Mouse (Mus musculus) forebrain, embryonic 12.5 days (tissue): Measurements from ENCODE around the gene Cenpx. TPM values are rescaled to one million over a fixed set of nuclear protein-coding genes. Genes with fewer than 3 reads are reported as not detected.
"Not testable (repeated sequence)": the region's sequence is repeated elsewhere in the genome, so short reads cannot be mapped to it uniquely, and the experiment has no call there.

Experiments used
- ATAC-seq: fragments of 200-750 bp; cut with Nextera tagmentation; 2 replicates; pipeline ENCODE4 v1.8.0; 2017; ENCODE audit warnings: moderate TSS enrichment; ENCODE audit not compliant: low FRiP score
- H3K27ac ChIP-seq: fragments of 300-500 bp; sonication (generic); 2 replicates; pipeline ENCODE4 v1.5.1; 2016; ENCODE audit warnings: mild to moderate bottlenecking
- H3K27me3 ChIP-seq: fragments of 300-500 bp; sonication (generic); 2 replicates; pipeline ENCODE4 v1.6.1; 2016; ENCODE audit warnings: mild to moderate bottlenecking
- H3K36me3 ChIP-seq: fragments of 300-500 bp; sonication (generic); replicated peaks from 2 replicates; pipeline ENCODE4 v1.6.1; 2016; ENCODE audit warnings: mild to moderate bottlenecking
- H3K4me1 ChIP-seq: fragments of 300-500 bp; sonication (generic); 2 replicates; pipeline ENCODE4 v1.6.1; 2016
- H3K4me2 ChIP-seq: fragments of 300-500 bp; sonication (generic); 2 replicates; pipeline ENCODE4 v1.6.1; 2016; ENCODE audit warnings: mild to moderate bottlenecking, moderate library complexity
- H3K4me3 ChIP-seq: fragments of 300-500 bp; sonication (generic); replicated peaks from 2 replicates; pipeline ENCODE4 v1.5.1; 2016; ENCODE audit warnings: mild to moderate bottlenecking
- H3K9ac ChIP-seq: fragments of 300-500 bp; sonication (generic); 2 replicates; pipeline ENCODE4 v1.6.1; 2016; ENCODE audit warnings: mild to moderate bottlenecking
- H3K9me3 ChIP-seq: fragments of 300-500 bp; sonication (generic); 2 replicates; pipeline ENCODE4 v1.6.1; 2016
- whole genome bisulfite sequencing: fragments of 180-500 bp; shearing (Covaris S2); methylation state at CpG from one replicate; pipeline ENCODE4 v1.1.7; 2016; 5-methylcytosine and 5-hydroxymethylcytosine counted together
- polyA plus RNA-seq: library from polyadenylated mRNA; unstranded; fragments of >200 nt; fragmentation: Nextera tagmentation; extraction: Ambion mirVana; gene quantifications from 2 replicates; pipeline ENCODE4 v1.2.1, GENCODE M21; 2016

The Cenpx gene
- polyA plus RNA-seq, 1 experiment from 2014 or later: 127 TPM

- WGBS: 87% methylated on average over 20 of the region's 20 CpGs
- Histone ChIP-seq H3K4me3 (no peak overlapping the region), H3K36me3 (peaks cover 67% of the 10 kb centered on the region), H3K9ac (no peak overlapping the region), H3K27me3 (no peaks in the 10 kb centered on the region), H3K27ac (no peak overlapping the region), H3K9me3 (no peaks in the 10 kb centered on the region), H3K4me2 (no peak overlapping the region), H3K4me1 (no peaks in the 10 kb centered on the region)
- no peak for ATAC-seq
Observed at GRCm38 (mm10) chr11:120686650-120687272, 26.8 kb downstream of the Cenpx start.

DNA sequence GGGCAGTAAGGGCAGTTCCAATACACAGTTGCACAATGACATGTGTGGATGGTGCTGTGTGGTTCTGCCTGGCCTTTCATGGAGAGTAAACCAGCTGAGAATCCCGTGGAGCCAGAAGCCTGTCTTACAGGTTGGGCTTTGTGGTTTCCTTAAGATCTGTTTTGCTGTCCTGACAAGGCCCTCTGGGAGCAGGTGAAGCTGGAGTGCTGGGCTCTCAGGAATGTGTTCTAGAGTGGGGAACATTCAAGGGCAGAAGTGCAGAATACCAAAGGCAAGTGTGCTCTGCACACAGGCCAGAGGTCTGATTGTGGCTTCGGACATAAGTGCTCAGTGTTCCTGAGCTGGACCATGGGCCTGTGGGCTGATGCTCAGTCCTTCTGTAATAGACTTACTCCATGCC, 28.9 kb downstream of the Cenpx start:
- Histone ChIP-seq H3K4me3 (no peak overlapping the region), H3K4me2 (no peak overlapping the region), H3K36me3 (peaks cover 70% of the 10 kb centered on the region), H3K4me1 (no peaks in the 10 kb centered on the region), H3K9me3 (no peaks in the 10 kb centered on the region), H3K27me3 (no peaks in the 10 kb centered on the region), H3K9ac (no peak overlapping the region), H3K27ac (no peak overlapping the region)
- no peak for ATAC-seq
- WGBS: 88% methylated on average over 2 of the region's 2 CpGs

DNA sequence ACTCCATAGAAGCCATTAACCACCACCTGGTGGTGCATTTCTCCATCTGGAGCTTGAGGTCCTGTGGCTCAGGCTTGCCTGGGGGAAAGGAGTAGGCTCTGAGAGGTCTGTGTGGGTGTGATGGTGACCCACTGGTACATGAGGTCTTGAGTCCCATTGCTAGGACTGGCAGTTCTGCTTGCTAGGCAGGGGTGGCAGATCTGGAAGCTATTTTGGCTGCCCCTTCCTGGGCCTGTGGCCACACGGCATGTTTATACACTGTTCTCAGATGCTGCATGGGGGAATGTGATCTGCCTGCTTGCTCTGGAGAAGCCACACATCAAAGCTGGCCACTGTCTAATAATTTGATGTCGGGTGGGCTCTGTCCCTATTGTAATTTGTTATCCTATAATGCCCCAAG, 29.5 kb downstream of the Cenpx start:
- Histone ChIP-seq H3K4me1 (no peaks in the 10 kb centered on the region), H3K27me3 (no peaks in the 10 kb centered on the region), H3K9me3 (no peaks in the 10 kb centered on the region), H3K9ac (no peak overlapping the region), H3K36me3 (peaks cover 71% of the 10 kb centered on the region), H3K4me2 (no peak overlapping the region), H3K4me3 (no peak overlapping the region), H3K27ac (no peak overlapping the region)
- 77% methylated on average over 2 of the region's 2 CpGs for WGBS
- ATAC-seq: no peak

GRCm38 (mm10) chr11:120683536-120683935, 30.0 kb downstream of the Cenpx start:
- no peak overlapping the region for H3K27ac ChIP-seq
- no peak overlapping the region for H3K4me3 ChIP-seq
- no peak overlapping the region for H3K4me2 ChIP-seq
- no peak overlapping the region for H3K9ac ChIP-seq
- no peak for ATAC-seq
- no peaks in the 10 kb centered on the region for H3K4me1 ChIP-seq
- WGBS: 96% methylated on average over 3 of the region's 3 CpGs
- H3K9me3 ChIP-seq: no peaks in the 10 kb centered on the region
- no peaks in the 10 kb centered on the region for H3K27me3 ChIP-seq
- peaks cover 70% of the 10 kb centered on the region for H3K36me3 ChIP-seq

- Histone ChIP-seq H3K27me3 (no peaks in the 10 kb centered on the region), H3K9ac (no peak overlapping the region), H3K4me1 (no peaks in the 10 kb centered on the region), H3K4me2 (no peak overlapping the region), H3K27ac (no peak overlapping the region), H3K9me3 (no peaks in the 10 kb centered on the region), H3K4me3 (no peak overlapping the region), H3K36me3 (peaks cover 71% of the 10 kb centered on the region)
- WGBS: 95% methylated on average over 5 of the region's 5 CpGs
- ATAC-seq: no peak
Observed at GRCm38 (mm10) chr11:120682683-120683082, 30.9 kb downstream of the Cenpx start.

DNA sequence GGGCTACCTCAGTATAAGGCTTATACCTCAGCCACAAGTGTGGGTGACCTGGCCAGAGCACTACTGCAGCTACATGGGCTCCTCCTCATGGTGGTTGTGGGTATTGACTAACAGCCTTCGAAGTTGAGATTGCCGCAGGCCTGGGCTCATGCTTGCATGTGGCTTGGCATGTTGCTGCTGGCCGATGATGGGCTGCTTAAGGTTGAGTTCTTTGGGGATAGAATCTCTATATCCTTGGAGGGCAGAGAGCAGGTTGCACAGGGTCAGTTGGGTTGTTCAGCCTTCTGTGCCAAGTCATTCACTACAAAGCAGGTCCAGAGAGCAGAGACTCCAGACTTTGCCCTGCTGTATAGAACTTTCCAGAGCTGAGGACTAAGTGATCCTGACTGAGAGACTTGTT, 33.6 kb downstream of the Cenpx start:
- Histone ChIP-seq H3K36me3 (peaks cover 59% of the 10 kb centered on the region), H3K4me2 (no peak overlapping the region), H3K9ac (no peak overlapping the region), H3K4me1 (peaks cover 3% of the 10 kb centered on the region; the same call in 1 of the 2 replicates), H3K9me3 (no peaks in the 10 kb centered on the region), H3K27ac (no peak overlapping the region), H3K27me3 (no peaks in the 10 kb centered on the region), H3K4me3 (no peak overlapping the region)
- 79% methylated on average over 3 of the region's 3 CpGs for WGBS
- no peak for ATAC-seq

DNA sequence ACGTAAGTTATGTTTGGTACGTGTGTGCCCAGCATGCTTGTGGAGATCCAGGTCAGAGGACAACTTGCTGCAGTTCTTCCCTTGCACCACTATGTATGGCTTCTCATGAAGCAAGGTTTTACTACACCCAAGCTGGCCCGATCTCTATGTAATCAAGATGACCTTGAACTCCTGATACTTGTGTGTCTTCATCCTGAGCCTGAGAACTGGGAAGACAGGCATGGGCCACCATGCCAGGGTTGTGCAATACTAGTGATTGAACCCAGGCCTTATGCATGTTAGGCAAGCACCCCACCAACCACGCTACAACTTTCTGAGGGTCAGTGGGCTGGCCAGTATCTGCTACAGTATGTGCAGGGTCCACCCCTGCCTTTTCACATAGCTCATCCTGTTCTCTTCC, 36.6 kb downstream of the Cenpx start:
- Histone ChIP-seq H3K4me1 (peaks cover 18% of the 10 kb centered on the region), H3K9ac (no peak overlapping the region), H3K27ac (no peak overlapping the region), H3K4me3 (no peak overlapping the region), H3K36me3 (peaks cover 43% of the 10 kb centered on the region), H3K27me3 (no peaks in the 10 kb centered on the region), H3K9me3 (no peaks in the 10 kb centered on the region), H3K4me2 (no peak overlapping the region)
- 94% methylated on average over 4 of the region's 4 CpGs for WGBS
- no peak for ATAC-seq

GRCm38 (mm10) chr11:120675875-120676274, 37.7 kb downstream of the Cenpx start:
- not testable (repeated sequence) for H3K9ac ChIP-seq, H3K4me3 ChIP-seq, H3K27ac ChIP-seq, H3K9me3 ChIP-seq, ATAC-seq, H3K27me3 ChIP-seq, H3K4me2 ChIP-seq
- Histone ChIP-seq H3K4me1 (peaks cover 18% of the 10 kb centered on the region), H3K36me3 (peaks cover 36% of the 10 kb centered on the region)
- 89% methylated on average over 5 of the region's 5 CpGs for whole genome bisulfite sequencing

- Histone ChIP-seq H3K36me3 (peaks cover 14% of the 10 kb centered on the region), H3K4me3 (peak overlapping the region; percentile 83), H3K27ac (peak overlapping the region; percentile 91), H3K9me3 (no peaks in the 10 kb centered on the region), H3K27me3 (no peaks in the 10 kb centered on the region), H3K4me2 (peak overlapping the region; percentile 88), H3K4me1 (peaks cover 18% of the 10 kb centered on the region), H3K9ac (peak overlapping the region; percentile 81)
- ATAC-seq: peak; percentile 18
- 36% methylated on average over 12 of the region's 12 CpGs for WGBS
Observed at GRCm38 (mm10) chr11:120673594-120674122, 39.9 kb downstream of the Cenpx start.

- Histone ChIP-seq H3K9ac (peak within 1 kb of the TSS; percentile 81), H3K4me3 (peak within 1 kb of the TSS; percentile 83), H3K4me1 (peaks cover 18% of the 10 kb centered on the region), H3K27ac (peak within 1 kb of the TSS; percentile 91), H3K27me3 (no peaks in the 10 kb centered on the region), H3K9me3 (no peaks in the 10 kb centered on the region), H3K36me3 (peaks cover 7% of the 10 kb centered on the region), H3K4me2 (peak within 1 kb of the TSS; percentile 88)
- WGBS: 2% methylated on average over 63 of the region's 83 CpGs
- ATAC-seq: peak; percentile 97
Observed at GRCm38 (mm10) chr11:120672687-120673593, 40.6 kb downstream of the Cenpx start, which contains the start of gene Aspscr1. Gene Aspscr1 (plus strand): TSS chr11:120672973.

DNA sequence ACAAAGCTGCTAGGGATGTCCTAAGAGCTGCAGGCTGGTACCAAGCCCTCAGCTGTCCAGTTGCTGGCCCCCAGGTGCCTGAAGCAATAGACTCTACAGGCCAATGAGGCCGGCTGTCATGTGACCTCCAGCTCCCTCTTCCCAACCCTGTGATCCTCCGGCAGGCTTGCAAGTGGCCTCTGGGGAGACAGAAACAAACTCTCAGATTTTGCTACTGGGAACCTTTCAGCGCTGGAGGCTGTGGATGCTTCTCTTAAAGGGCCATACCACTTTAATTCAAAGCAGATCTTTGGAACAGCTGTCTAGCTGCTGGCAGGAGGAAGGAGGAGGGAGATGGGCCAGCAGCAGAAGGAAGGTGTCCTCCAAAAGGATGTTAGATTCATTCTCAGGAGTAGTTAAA, 46.9 kb downstream of the Cenpx start:
- Histone ChIP-seq H3K9me3 (no peaks in the 10 kb centered on the region), H3K4me2 (no peak overlapping the region), H3K4me3 (no peak overlapping the region), H3K36me3 (no peaks in the 10 kb centered on the region), H3K27me3 (peaks cover 46% of the 10 kb centered on the region), H3K9ac (no peak overlapping the region), H3K4me1 (peaks cover 5% of the 10 kb centered on the region; the same call in 1 of the 2 replicates), H3K27ac (no peak overlapping the region)
- ATAC-seq: no peak
- whole genome bisulfite sequencing: 8% methylated on average over 3 of the region's 3 CpGs

DNA sequence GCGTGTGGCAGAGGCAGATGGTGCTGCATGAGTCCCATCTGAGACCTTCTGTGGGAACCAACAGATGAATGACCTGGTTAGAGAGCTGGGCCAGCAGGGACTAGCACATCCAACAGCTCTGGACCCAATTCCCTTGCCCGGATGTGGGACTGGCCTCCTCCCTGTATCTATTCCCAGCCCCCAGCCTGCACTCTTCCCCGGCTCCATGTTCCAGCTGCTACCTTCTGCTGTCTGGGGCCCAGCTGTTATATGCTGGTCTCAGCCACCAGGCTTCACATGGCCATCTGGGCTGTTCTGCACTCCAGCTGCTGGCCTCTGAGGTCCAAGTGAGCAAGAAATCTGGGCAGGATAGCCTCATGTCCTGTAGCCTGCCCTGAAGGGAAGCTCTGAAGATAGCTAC, 48.1 kb downstream of the Cenpx start:
- WGBS: 86% methylated on average over 3 of the region's 3 CpGs
- peaks cover 59% of the 10 kb centered on the region for H3K27me3 ChIP-seq
- H3K4me1 ChIP-seq: peaks cover 15% of the 10 kb centered on the region
- no peak overlapping the region for H3K4me2 ChIP-seq
- ATAC-seq: no peak
- no peaks in the 10 kb centered on the region for H3K9me3 ChIP-seq
- H3K27ac ChIP-seq: no peak overlapping the region
- H3K9ac ChIP-seq: no peak overlapping the region
- H3K4me3 ChIP-seq: no peak overlapping the region
- no peaks in the 10 kb centered on the region for H3K36me3 ChIP-seq
